ENCODE assay signal across 8 mouse cellular contexts in the genomic region with DNA sequence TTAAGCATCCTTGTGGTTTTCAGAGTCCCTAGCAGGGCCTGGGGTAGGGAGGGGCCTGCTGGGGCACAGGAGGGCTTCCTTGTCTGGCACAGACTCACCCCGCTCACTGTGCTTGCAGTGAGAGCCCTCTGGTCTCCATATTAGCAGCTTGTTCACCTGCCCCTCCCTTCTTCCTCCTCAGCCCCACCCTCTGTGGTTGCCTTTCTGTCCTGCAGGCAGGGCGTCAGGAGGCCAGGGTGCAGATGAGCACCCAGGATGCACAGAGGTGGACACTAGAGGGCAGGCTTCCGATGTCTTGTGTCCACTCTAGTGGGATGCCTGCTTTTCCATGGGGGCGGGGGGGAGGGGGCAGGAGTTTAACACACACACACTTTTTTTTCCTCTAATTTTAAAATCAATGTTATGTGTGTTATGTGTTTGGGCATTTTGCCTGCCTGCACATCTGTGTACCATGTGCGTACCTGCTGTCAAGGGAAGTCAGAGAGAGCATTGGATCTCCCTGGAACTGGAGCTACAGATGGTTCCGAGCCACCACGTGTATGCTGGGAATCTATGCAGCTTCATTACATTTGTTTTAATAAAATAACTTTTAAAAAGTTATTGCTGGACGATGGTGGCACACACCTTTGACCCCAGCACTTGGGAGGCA. TPM values are rescaled to one million over a fixed set of nuclear protein-coding genes. Genes with fewer than 3 reads are reported as not detected.
DNase-seq lines count a peak whose midpoint lies in the region; ATAC-seq and TF ChIP-seq lines count a peak whose summit lies in the region.

No protein-coding gene starts in this region.

- WGBS in forebrain, embryonic 12.5 days = 37% methylated on average over 8 of the region's 8 CpGs
- 37% methylated on average over 8 of the region's 8 CpGs for WGBS in forebrain, embryonic 15.5 days
- 39% methylated on average over 8 of the region's 8 CpGs for WGBS in hindbrain, postnatal 0 days
- WGBS in lung, embryonic 14.5 days = 42% methylated on average over 8 of the region's 8 CpGs
- 46% methylated on average over 8 of the region's 8 CpGs for WGBS in stomach, embryonic 14.5 days

- no peak for TF ChIP-seq POLR2A in brain, embryonic 14.5 days (IDR thresholded peaks at IDR 0.05; ENCODE audit: borderline replicate concordance, extremely low read depth, insufficient read depth, insufficient read length, poor library complexity, severe bottlenecking)

- DNase-seq in A20 (ENCODE audit: low read depth, low spot score) = peak; percentile 83
- DNase-seq in brain, embryonic 14.5 days (ENCODE audit: low read depth) = no peak
- peak; percentile 50 for DNase-seq in hindbrain, postnatal 0 days (ENCODE audit: low spot score)
- DNase-seq in lung, embryonic 14.5 days = peak; percentile 62
- DNase-seq in ovary, postnatal 14 days (ENCODE audit: low spot score) = no peak

- ATAC-seq in forebrain, embryonic 12.5 days (ENCODE audit: low FRiP score) = peak; percentile 24; the same call in 1 of the 2 replicates
- no peak for ATAC-seq in forebrain, embryonic 15.5 days (replicated peaks)
- peak; percentile 43; the same call in 1 of the 2 replicates for ATAC-seq in hindbrain, postnatal 0 days
- no peak for ATAC-seq in lung, embryonic 14.5 days (ENCODE audit: insufficient read depth)
- ATAC-seq in stomach, embryonic 14.5 days (ENCODE audit: insufficient number of reproducible peaks, insufficient read depth, low FRiP score, low read depth) = 0 out of 2 replicates have a peak, but pooled peaks have one; percentile 25

- H3K4me1 ChIP-seq in forebrain, embryonic 12.5 days = no peaks in the 10 kb centered on the region; the same call in 1 of the 2 replicates
- peaks cover 11% of the 10 kb centered on the region for H3K4me1 ChIP-seq in forebrain, embryonic 15.5 days
- H3K4me1 ChIP-seq in hindbrain, postnatal 0 days (ENCODE audit: insufficient read depth, low read length) = peaks cover 5% of the 10 kb centered on the region; the same call in 1 of the 2 replicates
- peaks cover 9% of the 10 kb centered on the region for H3K4me1 ChIP-seq in lung, embryonic 14.5 days (ENCODE audit: insufficient read depth)
- H3K4me1 ChIP-seq in stomach, embryonic 14.5 days (ENCODE audit: control insufficient read depth, insufficient read depth, low read length) = 0 out of 2 replicates have a peak, but pooled peaks cover 4% of the 10 kb centered on the region

- no peaks in the 10 kb centered on the region for H3K36me3 ChIP-seq in forebrain, embryonic 12.5 days (replicated peaks)
- no peaks in the 10 kb centered on the region for H3K36me3 ChIP-seq in forebrain, embryonic 15.5 days
- 0 out of 2 replicates have a peak, but pooled peaks cover 7% of the 10 kb centered on the region for H3K36me3 ChIP-seq in hindbrain, postnatal 0 days (ENCODE audit: insufficient read depth, low read length)
- H3K36me3 ChIP-seq in lung, embryonic 14.5 days (ENCODE audit: insufficient read depth) = peaks cover 8% of the 10 kb centered on the region
- peaks cover 7% of the 10 kb centered on the region; the same call in 1 of the 2 replicates for H3K36me3 ChIP-seq in stomach, embryonic 14.5 days (ENCODE audit: control insufficient read depth, insufficient read depth, low read length)

- H3K27ac ChIP-seq in forebrain, embryonic 12.5 days = no peak overlapping the region
- no peak overlapping the region for H3K27ac ChIP-seq in forebrain, embryonic 15.5 days (replicated peaks)
- H3K27ac ChIP-seq in hindbrain, postnatal 0 days = no peak overlapping the region
- no peak overlapping the region for H3K27ac ChIP-seq in lung, embryonic 14.5 days (ENCODE audit: low read depth)
- no peak overlapping the region for H3K27ac ChIP-seq in stomach, embryonic 14.5 days (ENCODE audit: low read length)

- H3K27me3 ChIP-seq in forebrain, embryonic 12.5 days = no peaks in the 10 kb centered on the region
- H3K27me3 ChIP-seq in forebrain, embryonic 15.5 days = no peaks in the 10 kb centered on the region
- no peaks in the 10 kb centered on the region for H3K27me3 ChIP-seq in hindbrain, postnatal 0 days (ENCODE audit: insufficient read depth, low read length)
- no peaks in the 10 kb centered on the region for H3K27me3 ChIP-seq in lung, embryonic 14.5 days (ENCODE audit: insufficient read depth, low read length)
- H3K27me3 ChIP-seq in stomach, embryonic 14.5 days (ENCODE audit: control insufficient read depth, insufficient read depth, low read length) = no peaks in the 10 kb centered on the region

- TF ChIP-seq CTCF in brain, embryonic 14.5 days (IDR thresholded peaks at IDR 0.05; ENCODE audit: borderline replicate concordance, extremely low read depth, insufficient read depth, insufficient read length) = peak; percentile 49; the same call in 1 of the 2 replicates
- peak; percentile 56 for TF ChIP-seq CTCF in hindbrain, postnatal 0 days (IDR thresholded peaks at IDR 0.05; ENCODE audit: low read depth)
- peak; percentile 50 for TF ChIP-seq CTCF in lung, embryonic 14.5 days (IDR thresholded peaks at IDR 0.05; ENCODE audit: low read depth)

- H3K9ac ChIP-seq in forebrain, embryonic 12.5 days = no peak overlapping the region
- no peak overlapping the region for H3K9ac ChIP-seq in forebrain, embryonic 15.5 days (replicated peaks)
- no peak overlapping the region for H3K9ac ChIP-seq in hindbrain, postnatal 0 days (replicated peaks; ENCODE audit: low read length)
- H3K9ac ChIP-seq in lung, embryonic 14.5 days = no peak overlapping the region
- no peak overlapping the region for H3K9ac ChIP-seq in stomach, embryonic 14.5 days (replicated peaks; ENCODE audit: low read depth, low read length)

- H3K9me3 ChIP-seq in forebrain, embryonic 12.5 days = no peaks in the 10 kb centered on the region
- no peaks in the 10 kb centered on the region for H3K9me3 ChIP-seq in forebrain, embryonic 15.5 days
- H3K9me3 ChIP-seq in hindbrain, postnatal 0 days (ENCODE audit: low read length) = no peaks in the 10 kb centered on the region
- no peaks in the 10 kb centered on the region for H3K9me3 ChIP-seq in lung, embryonic 14.5 days (ENCODE audit: low read depth, low read length)
- H3K9me3 ChIP-seq in stomach, embryonic 14.5 days (ENCODE audit: control insufficient read depth, low read depth, low read length) = no peaks in the 10 kb centered on the region

- no peak overlapping the region for H3K4me3 ChIP-seq in forebrain, embryonic 12.5 days (replicated peaks)
- H3K4me3 ChIP-seq in forebrain, embryonic 15.5 days = no peak overlapping the region
- H3K4me3 ChIP-seq in hindbrain, postnatal 0 days (ENCODE audit: low read length) = no peak overlapping the region
- no peak overlapping the region for H3K4me3 ChIP-seq in lung, embryonic 14.5 days (ENCODE audit: low read depth, low read length)
- H3K4me3 ChIP-seq in stomach, embryonic 14.5 days (ENCODE audit: low read depth, low read length) = no peak overlapping the region

- no peak overlapping the region for H3K4me2 ChIP-seq in forebrain, embryonic 12.5 days
- H3K4me2 ChIP-seq in forebrain, embryonic 15.5 days (replicated peaks) = no peak overlapping the region
- H3K4me2 ChIP-seq in hindbrain, postnatal 0 days (ENCODE audit: low read depth, low read length) = no peak overlapping the region
- H3K4me2 ChIP-seq in lung, embryonic 14.5 days = no peak overlapping the region
- H3K4me2 ChIP-seq in stomach, embryonic 14.5 days (replicated peaks; ENCODE audit: low read depth, low read length) = no peak overlapping the region

RNA-seq across cellular contexts. Expression of a gene that starts 2.0 kb away (rescaled TPM):
- polyA plus RNA-seq in forebrain, embryonic 12.5 days (2016; fragmentation: Nextera tagmentation; extraction: Ambion mirVana) = 11.6 and 11.7 TPM in 2 replicates
- polyA plus RNA-seq in forebrain, embryonic 15.5 days (2015; fragmentation: Nextera tagmentation; extraction: Ambion mirVana) = 16.6 and 19.3 TPM in 2 replicates
- polyA plus RNA-seq in brain, embryonic 14.5 days (2012; rRNA removed) = 16.2 and 22.6 TPM in 2 replicates
- 87.0 and 114 TPM in 2 replicates for total RNA-seq in hindbrain, postnatal 0 days (2014; rRNA removed)
- 39.5 and 40.9 TPM in 2 replicates for polyA plus RNA-seq in hindbrain, postnatal 0 days (2015; fragmentation: Nextera tagmentation; extraction: Ambion mirVana)
- polyA plus RNA-seq in lung, embryonic 14.5 days (2014; fragmentation: Nextera tagmentation; extraction: Ambion mirVana) = 8.3 and 11.1 TPM in 2 replicates
- 7.4 and 7.9 TPM in 2 replicates for polyA plus RNA-seq in stomach, embryonic 14.5 days (2014; fragmentation: Nextera tagmentation; extraction: Ambion mirVana)

RNA-seq across cellular contexts. Expression of a gene that starts 14.6 kb away (rescaled TPM):
- polyA plus RNA-seq in forebrain, embryonic 12.5 days (2016; fragmentation: Nextera tagmentation; extraction: Ambion mirVana) = 15.1 and 17.0 TPM in 2 replicates
- 25.9 and 26.4 TPM in 2 replicates for polyA plus RNA-seq in forebrain, embryonic 15.5 days (2015; fragmentation: Nextera tagmentation; extraction: Ambion mirVana)
- polyA plus RNA-seq in brain, embryonic 14.5 days (2012; rRNA removed) = 21.7 and 23.9 TPM in 2 replicates
- total RNA-seq in hindbrain, postnatal 0 days (2014; rRNA removed) = 66.9 and 75.7 TPM in 2 replicates
- polyA plus RNA-seq in hindbrain, postnatal 0 days (2015; fragmentation: Nextera tagmentation; extraction: Ambion mirVana) = 45.6 and 47.5 TPM in 2 replicates
- 22.0 and 23.8 TPM in 2 replicates for polyA plus RNA-seq in lung, embryonic 14.5 days (2014; fragmentation: Nextera tagmentation; extraction: Ambion mirVana)
- polyA plus RNA-seq in stomach, embryonic 14.5 days (2014; fragmentation: Nextera tagmentation; extraction: Ambion mirVana) = 17.0 and 18.1 TPM in 2 replicates

RNA-seq across cellular contexts. Expression of a gene that starts 20.0 kb away (rescaled TPM):
- 27.0 and 32.1 TPM in 2 replicates for polyA plus RNA-seq in forebrain, embryonic 12.5 days (2016; fragmentation: Nextera tagmentation; extraction: Ambion mirVana)
- polyA plus RNA-seq in forebrain, embryonic 15.5 days (2015; fragmentation: Nextera tagmentation; extraction: Ambion mirVana) = 74.1 and 79.6 TPM in 2 replicates
- polyA plus RNA-seq in brain, embryonic 14.5 days (2012; rRNA removed) = 31.0 and 41.5 TPM in 2 replicates
- total RNA-seq in hindbrain, postnatal 0 days (2014; rRNA removed) = 89.8 and 92.2 TPM in 2 replicates
- 103 and 106 TPM in 2 replicates for polyA plus RNA-seq in hindbrain, postnatal 0 days (2015; fragmentation: Nextera tagmentation; extraction: Ambion mirVana)
- 34.3 and 35.8 TPM in 2 replicates for polyA plus RNA-seq in lung, embryonic 14.5 days (2014; fragmentation: Nextera tagmentation; extraction: Ambion mirVana)
- 16.7 and 17.1 TPM in 2 replicates for polyA plus RNA-seq in stomach, embryonic 14.5 days (2014; fragmentation: Nextera tagmentation; extraction: Ambion mirVana)

RNA-seq across cellular contexts. Expression of a gene that starts 26.1 kb away (rescaled TPM):
- 0.19 TPM in 1 of 2 replicates, not detected in the other for polyA plus RNA-seq in forebrain, embryonic 12.5 days (2016; fragmentation: Nextera tagmentation; extraction: Ambion mirVana)
- polyA plus RNA-seq in forebrain, embryonic 15.5 days (2015; fragmentation: Nextera tagmentation; extraction: Ambion mirVana) = 0.23 and 0.24 TPM in 2 replicates
- polyA plus RNA-seq in brain, embryonic 14.5 days (2012; rRNA removed) = 0.26 and 0.33 TPM in 2 replicates
- 0.21 and 0.83 TPM in 2 replicates for total RNA-seq in hindbrain, postnatal 0 days (2014; rRNA removed)
- polyA plus RNA-seq in hindbrain, postnatal 0 days (2015; fragmentation: Nextera tagmentation; extraction: Ambion mirVana) = 0.73 and 0.76 TPM in 2 replicates
- 0.20 TPM in 1 of 2 replicates, not detected in the other for polyA plus RNA-seq in lung, embryonic 14.5 days (2014; fragmentation: Nextera tagmentation; extraction: Ambion mirVana)
- 0.22 TPM in 1 of 2 replicates, not detected in the other for polyA plus RNA-seq in stomach, embryonic 14.5 days (2014; fragmentation: Nextera tagmentation; extraction: Ambion mirVana)

RNA-seq across cellular contexts. Expression of a gene that starts 26.9 kb away (rescaled TPM):
- 2.6 and 3.1 TPM in 2 replicates for polyA plus RNA-seq in forebrain, embryonic 12.5 days (2016; fragmentation: Nextera tagmentation; extraction: Ambion mirVana)
- polyA plus RNA-seq in forebrain, embryonic 15.5 days (2015; fragmentation: Nextera tagmentation; extraction: Ambion mirVana) = 3.5 and 4.2 TPM in 2 replicates
- 13.2 and 16.0 TPM in 2 replicates for polyA plus RNA-seq in brain, embryonic 14.5 days (2012; rRNA removed)
- total RNA-seq in hindbrain, postnatal 0 days (2014; rRNA removed) = 15.1 and 35.0 TPM in 2 replicates
- 16.7 and 19.1 TPM in 2 replicates for polyA plus RNA-seq in hindbrain, postnatal 0 days (2015; fragmentation: Nextera tagmentation; extraction: Ambion mirVana)
- polyA plus RNA-seq in lung, embryonic 14.5 days (2014; fragmentation: Nextera tagmentation; extraction: Ambion mirVana) = 0.50 and 0.70 TPM in 2 replicates
- 0.46 and 1.4 TPM in 2 replicates for polyA plus RNA-seq in stomach, embryonic 14.5 days (2014; fragmentation: Nextera tagmentation; extraction: Ambion mirVana)

Comparison
In these comparisons a context has a peak if more than half of its experiments do, and no peak if none do; other contexts are left out.
1. ATAC-seq: peak in forebrain, embryonic 12.5 days (single experiment), hindbrain, postnatal 0 days (single experiment) and stomach, embryonic 14.5 days (single experiment); none in forebrain, embryonic 15.5 days (single experiment) and lung, embryonic 14.5 days (single experiment).
2. DNase-seq: peak in A20 (single experiment), hindbrain, postnatal 0 days (single experiment) and lung, embryonic 14.5 days (single experiment); none in brain, embryonic 14.5 days (single experiment) and ovary, postnatal 14 days (single experiment).
3. Peak in every context shown above with its lines, with median percentiles within 50 percentile points of each other: CTCF ChIP-seq.